Mouse (Mus musculus) MEL (cell line): ENCODE measurements around the gene Ppp2r1b. TPM values are rescaled to one million over a fixed set of nuclear protein-coding genes. Genes with fewer than 3 reads are reported as not detected.

Source experiments
- DNase-seq: peaks from one replicate; pipeline ENCODE4 v3.0.0; 2011; ENCODE audit warnings: low read depth, low spot score
- H3K27ac ChIP-seq: 2 replicates; pipeline ENCODE4 v1.5.1; 2012; ENCODE audit warnings: low read depth, mild to moderate bottlenecking, control low read depth, low read length, moderate library complexity; ENCODE audit not compliant: control insufficient read depth
- H3K27me3 ChIP-seq, 2 experiments: fragments of 150-350 bp in 1 of 2; sonication (generic) in 1 of 2; 2 replicates each; pipeline ENCODE4 v1.6.1; 2012; ENCODE audit warnings: low read length in 2 of 2, mild to moderate bottlenecking in 2 of 2, improper control_type of control experiment in 1 of 2, moderate library complexity in 1 of 2; ENCODE audit not compliant: insufficient read depth in 2 of 2, control insufficient read depth in 1 of 2
- H3K36me3 ChIP-seq, 2 experiments: 2 replicates each; pipeline ENCODE4 v1.6.1; 2012 to 2014; ENCODE audit warnings: low read length in 2 of 2, improper control_type of control experiment in 1 of 2, inconsistent platforms in 1 of 2, mild to moderate bottlenecking in 1 of 2; ENCODE audit not compliant: insufficient read depth in 2 of 2, control insufficient read depth in 1 of 2
- H3K4me1 ChIP-seq, 2 experiments: fragments of 150-350 bp in 1 of 2; sonication (generic) in 1 of 2; 2 replicates each; pipeline ENCODE4 v1.6.1; 2012; ENCODE audit warnings: low read length in 2 of 2, improper control_type of control experiment in 1 of 2, mild to moderate bottlenecking in 1 of 2; ENCODE audit not compliant: insufficient read depth in 2 of 2, control insufficient read depth in 1 of 2
- H3K4me3 ChIP-seq, 2 experiments: fragments of 150-350 bp in 1 of 2; sonication (generic) in 1 of 2; 2 replicates each; pipeline ENCODE4 v1.5.1; 2012; ENCODE audit warnings: low read depth in 2 of 2, low read length in 2 of 2, mild to moderate bottlenecking in 2 of 2, moderate library complexity in 2 of 2, control low read depth in 1 of 2, improper control_type of control experiment in 1 of 2; ENCODE audit not compliant: control insufficient read depth in 1 of 2, insufficient read depth in 1 of 2
- H3K79me2 ChIP-seq: 2 replicates; pipeline ENCODE4 v1.6.1; 2012; ENCODE audit warnings: mild to moderate bottlenecking, low read length, moderate library complexity; ENCODE audit not compliant: control insufficient read depth, poor library complexity, insufficient read depth
- H3K9ac ChIP-seq: 2 replicates; pipeline ENCODE4 v1.6.1; 2012; ENCODE audit warnings: low read depth, mild to moderate bottlenecking, control low read depth, low read length, moderate library complexity; ENCODE audit not compliant: control insufficient read depth, poor library complexity, severe bottlenecking
- H3K9me3 ChIP-seq: fragments of 150-350 bp; sonication (generic); replicated peaks from 2 replicates; pipeline ENCODE4 v1.6.1; 2012; ENCODE audit warnings: mild to moderate bottlenecking, low read length, improper control_type of control experiment, moderate library complexity; ENCODE audit not compliant: insufficient read depth
- BHLHE40 ChIP-seq: IDR thresholded peaks from 2 replicates; pipeline ENCODE4 v1.6.1; 2012; ENCODE audit warnings: low read depth, mild to moderate bottlenecking, inconsistent platforms, low read length, improper control_type of control experiment, borderline replicate concordance
- CHD1 ChIP-seq: IDR thresholded peaks from 2 replicates; pipeline ENCODE4 v1.6.1; 2012; ENCODE audit warnings: low read depth, mild to moderate bottlenecking, inconsistent platforms, low read length, improper control_type of control experiment
- CHD2 ChIP-seq: IDR thresholded peaks from 2 replicates; pipeline ENCODE4 v1.6.1; 2011; ENCODE audit warnings: low read length, improper control_type of control experiment
- CTCF ChIP-seq, 3 experiments: IDR thresholded peaks in 2 of 3; conservative IDR thresholded peaks in 1 of 3; 2 replicates each; pipeline ENCODE4 v1.5.1; 2011 to 2012; ENCODE audit warnings: low read length in 3 of 3, low read depth in 2 of 3, mild to moderate bottlenecking in 2 of 3, improper control_type of control experiment in 1 of 3, inconsistent platforms in 1 of 3, mixed read lengths in 1 of 3, moderate library complexity in 1 of 3; ENCODE audit not compliant: control insufficient read depth in 1 of 3, insufficient read depth in 1 of 3, poor library complexity in 1 of 3, severe bottlenecking in 1 of 3
- E2F4 ChIP-seq: IDR thresholded peaks from 2 replicates; pipeline ENCODE4 v1.6.1; 2011; ENCODE audit warnings: low read depth, low read length, improper control_type of control experiment, borderline replicate concordance
- ELF1 ChIP-seq: IDR thresholded peaks from 2 replicates; pipeline ENCODE4 v1.6.1; 2014; ENCODE audit warnings: low read depth, mild to moderate bottlenecking, inconsistent platforms, low read length, improper control_type of control experiment, moderate library complexity
- ETS1 ChIP-seq: IDR thresholded peaks from 2 replicates; pipeline ENCODE4 v1.6.1; 2012; ENCODE audit warnings: low read depth, mild to moderate bottlenecking, inconsistent platforms, low read length, improper control_type of control experiment, moderate library complexity
- KAT2A ChIP-seq: conservative IDR thresholded peaks from 2 replicates; pipeline ENCODE4 v1.6.1; 2012; ENCODE audit warnings: low read depth, low read length, improper control_type of control experiment, inconsistent platforms
- MAFK ChIP-seq: IDR thresholded peaks from 2 replicates; pipeline ENCODE4 v1.6.1; 2011; ENCODE audit warnings: low read depth, mild to moderate bottlenecking, low read length, improper control_type of control experiment, borderline replicate concordance
- MAX ChIP-seq: IDR thresholded peaks from 2 replicates; pipeline ENCODE4 v1.6.1; 2011; ENCODE audit warnings: low read length, improper control_type of control experiment
- MEF2A ChIP-seq: IDR thresholded peaks from 2 replicates; pipeline ENCODE4 v1.6.1; 2014; ENCODE audit warnings: low read depth, mild to moderate bottlenecking, inconsistent platforms, low read length, improper control_type of control experiment; ENCODE audit not compliant: poor library complexity, insufficient replicate concordance, severe bottlenecking; ENCODE audit errors: extremely low read depth
- NELFE ChIP-seq: IDR thresholded peaks from 2 replicates; pipeline ENCODE4 v1.6.1; 2011; ENCODE audit warnings: low read depth, low read length, improper control_type of control experiment
- NRF1 ChIP-seq: IDR thresholded peaks from 2 replicates; pipeline ENCODE4 v1.6.1; 2014; ENCODE audit warnings: low read depth, mild to moderate bottlenecking, inconsistent platforms, low read length, improper control_type of control experiment, moderate library complexity; ENCODE audit not compliant: poor library complexity, insufficient read depth, severe bottlenecking
- POLR2A ChIP-seq, 2 experiments: IDR thresholded peaks; 2 replicates each; pipeline ENCODE4 v1.6.1; 2011 to 2012; ENCODE audit warnings: low read length in 2 of 2, mild to moderate bottlenecking in 2 of 2, control low read depth in 1 of 2, improper control_type of control experiment in 1 of 2, low read depth in 1 of 2, moderate library complexity in 1 of 2; ENCODE audit not compliant: control insufficient read depth in 1 of 2, insufficient read depth in 1 of 2, poor library complexity in 1 of 2
- POLR2AphosphoS2 ChIP-seq: IDR thresholded peaks from 2 replicates; pipeline ENCODE4 v1.6.1; 2011; ENCODE audit warnings: low read length, improper control_type of control experiment
- POLR2AphosphoS5 ChIP-seq: IDR thresholded peaks from 2 replicates; pipeline ENCODE4 v1.6.1; 2012; ENCODE audit warnings: low read depth, borderline replicate concordance, mild to moderate bottlenecking, inconsistent platforms, low read length, moderate library complexity, mixed read lengths
- RAD21 ChIP-seq: IDR thresholded peaks from 2 replicates; pipeline ENCODE4 v1.6.1; 2011; ENCODE audit warnings: mild to moderate bottlenecking, low read depth, low read length, improper control_type of control experiment
- SIN3A ChIP-seq: IDR thresholded peaks from 2 replicates; pipeline ENCODE4 v1.6.1; 2012; ENCODE audit warnings: low read length, improper control_type of control experiment, inconsistent platforms
- TAL1 ChIP-seq: IDR thresholded peaks from 2 replicates; pipeline ENCODE4 v1.6.1; 2012; ENCODE audit warnings: mild to moderate bottlenecking, inconsistent platforms, low read length, moderate library complexity, mixed read lengths
- TCF12 ChIP-seq: IDR thresholded peaks from 2 replicates; pipeline ENCODE4 v1.6.1; 2014; ENCODE audit warnings: low read depth, mild to moderate bottlenecking, inconsistent platforms, low read length, improper control_type of control experiment, moderate library complexity
- USF1 ChIP-seq: IDR thresholded peaks from 2 replicates; pipeline ENCODE4 v1.6.1; 2014; ENCODE audit warnings: low read depth, mild to moderate bottlenecking, inconsistent platforms, low read length, improper control_type of control experiment, moderate library complexity
- ZKSCAN1 ChIP-seq: IDR thresholded peaks from 2 replicates; pipeline ENCODE4 v1.6.1; 2012; ENCODE audit warnings: low read depth, mild to moderate bottlenecking, inconsistent platforms, low read length, improper control_type of control experiment, moderate library complexity
- ZMIZ1 ChIP-seq: IDR thresholded peaks from 2 replicates; pipeline ENCODE4 v1.6.1; 2012; ENCODE audit warnings: low read depth, mild to moderate bottlenecking, inconsistent platforms, low read length, improper control_type of control experiment, moderate library complexity
- ZNF384 ChIP-seq: IDR thresholded peaks from 2 replicates; pipeline ENCODE4 v1.6.1; 2012; ENCODE audit warnings: low read depth, mild to moderate bottlenecking, inconsistent platforms, low read length, improper control_type of control experiment
- polyA plus RNA-seq, 2 experiments: library from polyadenylated mRNA; stranded (reverse) in 1 of 2; unstranded in 1 of 2; fragments of >175 nt in 1 of 2; fragments of >200 nt in 1 of 2; gene quantifications; 2 replicates each; pipeline versions ENCODE4 v1.2.1 to v1.2.4; 2012; ENCODE audit warnings: low replicate concordance in 2 of 2, low read depth in 1 of 2; ENCODE audit not compliant: insufficient read length in 2 of 2, insufficient read depth in 1 of 2, missing spikeins in 1 of 2
- total RNA-seq: library from RNA; depleted of rRNA; stranded (reverse); fragments of 300-350 nt; gene quantifications from 2 replicates; pipeline ENCODE4 v1.2.3, GENCODE M21; 2012

The Ppp2r1b gene
- total and polyA plus RNA-seq, 3 experiments, result 67.6 to 101 TPM; not detected in 1

DNA sequence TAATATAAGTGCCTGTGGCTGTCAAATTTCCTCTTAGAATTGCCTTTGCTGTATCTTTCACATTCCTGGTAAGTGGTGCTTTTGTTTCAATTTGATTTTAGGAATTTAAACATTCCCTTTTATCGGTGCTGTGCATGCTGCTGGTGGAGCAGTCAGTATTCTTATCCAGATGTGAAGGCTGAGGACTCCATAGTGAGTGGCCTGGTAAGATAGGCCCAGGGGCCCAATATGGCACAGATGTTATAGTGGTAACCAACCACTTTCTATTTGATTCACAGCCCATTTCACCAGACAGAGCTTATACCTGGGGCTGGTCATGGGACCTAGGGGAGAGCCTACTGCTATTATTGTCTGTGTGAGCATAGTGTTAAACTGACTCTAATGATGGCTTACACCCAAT lies 28.6 kb upstream of the Ppp2r1b start:
- no peak overlapping the region for H3K27ac ChIP-seq
- no peak overlapping the region for H3K4me3 ChIP-seq
- H3K9me3 ChIP-seq, result no peaks in the 10 kb centered on the region
- DNase-seq, result no peak
- H3K79me2 ChIP-seq, result no peaks in the 10 kb centered on the region
- peaks cover 2 to 12% of the 10 kb centered on the region in 2 experiments; a peak in 3 of 4 replicates for H3K4me1 ChIP-seq
- peaks cover 0 to 15% of the 10 kb centered on the region in 2 experiments; a peak in 3 of 4 replicates for H3K36me3 ChIP-seq
- H3K27me3 ChIP-seq, result no peaks in the 10 kb centered on the region
- TF ChIP-seq MEF2A, result no peak
- no peak for TF ChIP-seq BHLHE40
- no peak for TF ChIP-seq POLR2A (IDR thresholded peaks at IDR 0.05; ENCODE audit: control insufficient read depth in 1 of 2, insufficient read depth in 1 of 2, low read depth in 1 of 2, low read length in 2 of 2, poor library complexity in 1 of 2)
- TF ChIP-seq TCF12, result no peak
- no peak for TF ChIP-seq MAX
- no peak for TF ChIP-seq ZNF384
- TF ChIP-seq NELFE, result no peak
- TF ChIP-seq USF1, result no peak
- TF ChIP-seq NRF1, result no peak
- no peak for TF ChIP-seq CHD1
- no peak for TF ChIP-seq ELF1
- no peak for TF ChIP-seq CTCF (IDR thresholded peaks at IDR 0.05 in 2 of 3, conservative IDR thresholded peaks at IDR 0.05 in 1 of 3; ENCODE audit: control insufficient read depth in 1 of 3, insufficient read depth in 1 of 3, low read depth in 2 of 3, low read length in 3 of 3, poor library complexity in 1 of 3, severe bottlenecking in 1 of 3)
- TF ChIP-seq ZKSCAN1, result no peak
- no peak for TF ChIP-seq POLR2AphosphoS2
- no peak for TF ChIP-seq MAFK
- no peak for TF ChIP-seq TAL1
- TF ChIP-seq ETS1, result no peak
- no peak overlapping the region for H3K9ac ChIP-seq

DNA sequence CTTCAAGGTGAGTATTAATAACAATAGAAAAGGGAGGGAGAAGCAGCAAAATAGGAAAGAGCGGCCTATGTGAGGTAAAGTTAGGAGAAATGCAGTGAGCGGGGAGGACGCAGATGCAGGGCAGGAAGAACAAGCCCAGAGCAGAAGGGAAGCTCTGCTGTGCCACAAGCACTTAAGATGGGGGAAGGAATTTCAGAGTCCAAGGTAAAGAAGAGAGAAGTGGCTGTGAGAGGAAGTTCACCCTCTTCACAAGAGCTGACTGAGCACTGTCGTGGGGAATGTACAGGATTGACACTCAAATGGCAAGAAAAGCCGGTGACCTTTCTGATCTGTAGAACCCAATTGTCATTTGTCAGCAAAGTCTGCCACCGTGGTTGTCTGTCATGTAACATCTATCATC lies 27.1 kb upstream of the Ppp2r1b start:
- no peaks in the 10 kb centered on the region for H3K4me1 ChIP-seq
- no peak overlapping the region for H3K27ac ChIP-seq
- peaks cover 0 to 2% of the 10 kb centered on the region in 2 experiments; a peak in 3 of 4 replicates for H3K36me3 ChIP-seq
- no peaks in the 10 kb centered on the region for H3K27me3 ChIP-seq
- no peak overlapping the region for H3K9ac ChIP-seq
- H3K9me3 ChIP-seq, result no peaks in the 10 kb centered on the region
- DNase-seq, result no peak
- no peak overlapping the region for H3K4me3 ChIP-seq
- no peaks in the 10 kb centered on the region for H3K79me2 ChIP-seq
- TF ChIP-seq KAT2A (no peak), CHD2 (no peak), CTCF (IDR thresholded peaks at IDR 0.05 in 2 of 3, conservative IDR thresholded peaks at IDR 0.05 in 1 of 3; ENCODE audit: control insufficient read depth in 1 of 3, insufficient read depth in 1 of 3, low read depth in 2 of 3, low read length in 3 of 3, poor library complexity in 1 of 3, severe bottlenecking in 1 of 3) (no peak), POLR2A (IDR thresholded peaks at IDR 0.05; ENCODE audit: control insufficient read depth in 1 of 2, insufficient read depth in 1 of 2, low read depth in 1 of 2, low read length in 2 of 2, poor library complexity in 1 of 2) (no peak), E2F4 (no peak), SIN3A (no peak), RAD21 (no peak), POLR2AphosphoS5 (no peak), ZMIZ1 (no peak), MEF2A (no peak)
- TF ChIP-seq, all 39 proteins: peak for 0
